Mouse (Mus musculus): ENCODE results near the gene Efna2.
"Not testable (repeated sequence)": the region's sequence is repeated elsewhere in the genome, so short reads cannot be mapped to it uniquely, and the experiment has no call there.

Efna2 gene

GRCm38 (mm10) chr10:80207201-80207600 lies 27.9 kb downstream of the Efna2 start:
- in situ Hi-C loops (cut with MboI; ENCODE audit: unreplicated experiment in 2 of 2): no loop called here

- in situ Hi-C loops (cut with MboI; ENCODE audit: unreplicated experiment in 2 of 2): no loop called here
Observed at GRCm38 (mm10) chr10:80207676-80208075, 28.4 kb downstream of the Efna2 start.

GRCm38 (mm10) chr10:80208248-80208647 lies 29.0 kb downstream of the Efna2 start:
- in situ Hi-C loops (cut with MboI; ENCODE audit: unreplicated experiment in 2 of 2): no loop called here

GRCm38 (mm10) chr10:80208841-80209371 lies 29.6 kb downstream of the Efna2 start:
- in situ Hi-C loops (cut with MboI; ENCODE audit: unreplicated experiment in 2 of 2): no loop called here

GRCm38 (mm10) chr10:80211547-80212103 lies 32.3 kb downstream of the Efna2 start:
- in situ Hi-C loops (cut with MboI; ENCODE audit: unreplicated experiment in 2 of 2): not testable (repeated sequence)

GRCm38 (mm10) chr10:80215048-80215772 lies 35.9 kb downstream of the Efna2 start:
- in situ Hi-C loops (cut with MboI; ENCODE audit: unreplicated experiment in 2 of 2): no loop called here

- in situ Hi-C loops (cut with MboI; ENCODE audit: unreplicated experiment in 2 of 2): no loop called here
Observed at GRCm38 (mm10) chr10:80220676-80221075, 41.4 kb downstream of the Efna2 start.

GRCm38 (mm10) chr10:80223137-80223536 lies 43.9 kb downstream of the Efna2 start:
- in situ Hi-C loops (cut with MboI; ENCODE audit: unreplicated experiment in 2 of 2): not testable (repeated sequence)

- in situ Hi-C loops (cut with MboI; ENCODE audit: unreplicated experiment in 2 of 2): no loop called here
Observed at GRCm38 (mm10) chr10:80226071-80226415, 46.8 kb downstream of the Efna2 start.

GRCm38 (mm10) chr10:80226416-80227165 lies 47.3 kb downstream of the Efna2 start, which contains the start of gene Mum1:
Gene Mum1 (plus strand): TSS chr10:80226434.
- in situ Hi-C loops (cut with MboI; ENCODE audit: unreplicated experiment in 2 of 2): no loop called here

- in situ Hi-C loops (cut with MboI; ENCODE audit: unreplicated experiment in 2 of 2): no loop called here
Observed at GRCm38 (mm10) chr10:80227166-80227539, 47.9 kb downstream of the Efna2 start.

- in situ Hi-C loops (cut with MboI; ENCODE audit: unreplicated experiment in 2 of 2): no loop called here
Observed at GRCm38 (mm10) chr10:80227877-80228775, 48.8 kb downstream of the Efna2 start.

GRCm38 (mm10) chr10:80236145-80236825 lies 57.0 kb downstream of the Efna2 start:
- in situ Hi-C loops (cut with MboI; ENCODE audit: unreplicated experiment in 2 of 2): no loop called here

- in situ Hi-C loops (cut with MboI; ENCODE audit: unreplicated experiment in 2 of 2): no loop called here
Observed at GRCm38 (mm10) chr10:80237020-80237419, 57.7 kb downstream of the Efna2 start.

GRCm38 (mm10) chr10:80238306-80238705 lies 59.0 kb downstream of the Efna2 start:
- in situ Hi-C loops (cut with MboI; ENCODE audit: unreplicated experiment in 2 of 2): no loop called here
